Mouse (Mus musculus): ENCODE results near the gene Fahd1. TPM values are rescaled to one million over a fixed set of nuclear protein-coding genes. Genes with fewer than 3 reads are reported as not detected.

Fahd1 gene
- total RNA-seq, 2 experiments from 2014 or later: 18.1 to 18.2 TPM

Other genes with a start within 250 kb of the Fahd1 start
- gene Tsc2, start 217.7 kb downstream of the Fahd1 start, total RNA-seq (2021): 100 to 1,000 TPM; 160 to 162 TPM
- gene Nthl1, start 217.7 kb downstream of the Fahd1 start, total RNA-seq (2021): 1 to 10 TPM; 3.9 to 5.3 TPM
- 10 to 100 TPM; 47.9 to 52.4 TPM for gene Slc9a3r2, start 200.0 kb downstream of the Fahd1 start, total RNA-seq (2021)
- 1 to 10 TPM; 3.7 to 3.9 TPM for gene Npw, start 191.9 kb downstream of the Fahd1 start, total RNA-seq (2021)
- 10 to 100 TPM; 36.5 to 40.7 TPM for gene Zfp598, start 180.7 kb downstream of the Fahd1 start, total RNA-seq (2021)
- 100 to 1,000 TPM; 197 to 204 TPM for gene Syngr3, start 160.4 kb downstream of the Fahd1 start, total RNA-seq (2021)
- 10 to 100 TPM; 18.5 to 19.8 TPM for gene Gfer, start 154.2 kb downstream of the Fahd1 start, total RNA-seq (2021)
- 1 to 10 TPM; 2.7 to 4.4 TPM for gene Noxo1, start 154.1 kb downstream of the Fahd1 start, total RNA-seq (2021)
- 10 to 100 TPM; 28.5 to 29.1 TPM for gene Tbl3, start 142.7 kb downstream of the Fahd1 start, total RNA-seq (2021)
- gene Rnf151, start 132.3 kb downstream of the Fahd1 start, total RNA-seq (2021): not detected
- 100 to 1,000 TPM; 494 to 506 TPM for gene Rps2, start 132.2 kb downstream of the Fahd1 start, total RNA-seq (2021)
- 100 to 1,000 TPM; 186 to 200 TPM for gene Ndufb10, start 125.9 kb downstream of the Fahd1 start, total RNA-seq (2021)
- gene Rpl3l, start 122.5 kb downstream of the Fahd1 start, total RNA-seq (2021): 1 to 10 TPM in 1 of 2 experiments, under 1 TPM in 1; 0.79 to 1.0 TPM
- gene Msrb1, start 113.7 kb downstream of the Fahd1 start, total RNA-seq (2021): 10 to 100 TPM; 44.4 to 51.2 TPM
- gene Hs3st6, start 97.4 kb downstream of the Fahd1 start, total RNA-seq (2021): not detected
- gene Meiob, start 46.1 kb downstream of the Fahd1 start, total RNA-seq (2021): not detected
- 100 to 1,000 TPM; 107 to 112 TPM for gene Hagh, start 10.2 kb downstream of the Fahd1 start, total RNA-seq (2021)
- gene Igfals, start 15.6 kb upstream of the Fahd1 start, total RNA-seq (2021): not detected
- 10 to 100 TPM; 37.7 to 43.4 TPM for gene Nubp2, start 36.0 kb upstream of the Fahd1 start, total RNA-seq (2021)
- gene Spsb3, start 36.3 kb upstream of the Fahd1 start, total RNA-seq (2021): 10 to 100 TPM; 40.9 to 41.2 TPM
- 10 to 100 TPM; 66.9 to 83.2 TPM for gene Eme2, start 44.7 kb upstream of the Fahd1 start, total RNA-seq (2021)
- 10 to 100 TPM; 73.0 to 76.3 TPM for gene Mrps34, start 44.8 kb upstream of the Fahd1 start, total RNA-seq (2021)
- gene Nme3, start 46.1 kb upstream of the Fahd1 start, total RNA-seq (2021): 10 to 100 TPM; 48.6 to 53.8 TPM
- 100 to 1,000 TPM; 312 to 326 TPM for gene Mapk8ip3, start 86.6 kb upstream of the Fahd1 start, total RNA-seq (2021)
- gene Jpt2, start 110.3 kb upstream of the Fahd1 start, total RNA-seq (2021): 10 to 100 TPM; 11.2 TPM
- 10 to 100 TPM; 24.0 to 28.5 TPM for gene Cramp1l, start 165.4 kb upstream of the Fahd1 start, total RNA-seq (2021)
- 10 to 100 TPM; 25.4 to 31.9 TPM for gene Ift140, start 165.7 kb upstream of the Fahd1 start, total RNA-seq (2021)
- 10 to 100 TPM; 10.1 to 10.7 TPM for gene Tmem204, start 233.2 kb upstream of the Fahd1 start, total RNA-seq (2021)

All from layer of hippocampus, postnatal 14 days (tissue).